Mouse (Mus musculus): ENCODE measurements around the gene Shb. TPM values are rescaled to one million over a fixed set of nuclear protein-coding genes. Genes with fewer than 3 reads are reported as not detected.

Shb gene
- polyA plus RNA-seq, 1 experiment, result 11.4 TPM

DNA sequence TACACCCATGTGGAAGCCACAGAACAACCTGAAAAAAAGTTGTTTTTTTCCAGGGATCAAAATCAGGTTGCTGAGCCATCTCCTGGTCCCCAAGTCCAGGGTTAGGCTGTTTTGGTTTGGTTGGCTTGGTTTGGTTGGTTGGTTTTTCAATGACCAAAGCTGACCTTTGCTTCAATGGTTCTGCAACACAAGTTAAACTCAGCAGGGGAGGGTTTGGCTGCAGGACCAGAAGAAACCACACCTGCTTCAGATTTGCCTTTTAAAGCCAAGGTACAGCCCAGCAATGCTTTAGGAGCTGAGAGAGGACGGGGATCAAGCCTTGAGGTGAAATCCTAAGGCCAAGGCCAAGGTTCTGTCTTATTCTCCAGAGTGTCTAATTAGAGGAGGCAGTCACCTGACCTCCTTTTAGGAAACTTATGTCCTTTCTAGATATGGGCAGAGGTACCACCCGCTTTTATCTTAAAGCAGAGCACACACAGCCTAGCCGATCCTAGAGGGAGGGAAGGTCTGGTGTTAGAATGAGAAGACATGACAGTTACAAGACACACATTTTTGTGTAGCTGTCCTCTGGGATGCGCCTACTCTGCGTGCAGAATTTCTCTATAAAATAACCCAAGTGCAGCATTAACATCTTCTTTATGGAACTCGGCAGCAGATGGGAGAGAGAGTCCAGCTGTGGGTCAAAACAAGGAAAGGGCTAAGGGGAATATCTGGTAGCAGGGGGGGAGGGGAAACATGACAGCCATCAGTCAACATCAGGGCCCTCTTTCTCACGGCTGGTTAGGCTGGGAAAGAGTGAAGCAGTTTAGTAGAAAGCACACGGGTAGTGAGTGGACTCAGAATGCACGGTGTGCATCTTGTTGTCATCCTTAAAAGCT, 10.3 kb downstream of the Shb start:
- Histone ChIP-seq H3K4me3 (ENCODE audit: insufficient read depth, low read length) (no peak overlapping the region), H3K27ac (ENCODE audit: insufficient read depth, low read length) (no peak overlapping the region), H3K4me1 (ENCODE audit: control insufficient read depth, insufficient read depth, low read length) (no peaks in the 10 kb centered on the region)
- TF ChIP-seq POLR2A (IDR thresholded peaks at IDR 0.05; ENCODE audit: low read depth, low read length), result no peak
- no peak for TF ChIP-seq CTCF (IDR thresholded peaks at IDR 0.05; ENCODE audit: borderline replicate concordance, insufficient read depth, low read length)

DNA sequence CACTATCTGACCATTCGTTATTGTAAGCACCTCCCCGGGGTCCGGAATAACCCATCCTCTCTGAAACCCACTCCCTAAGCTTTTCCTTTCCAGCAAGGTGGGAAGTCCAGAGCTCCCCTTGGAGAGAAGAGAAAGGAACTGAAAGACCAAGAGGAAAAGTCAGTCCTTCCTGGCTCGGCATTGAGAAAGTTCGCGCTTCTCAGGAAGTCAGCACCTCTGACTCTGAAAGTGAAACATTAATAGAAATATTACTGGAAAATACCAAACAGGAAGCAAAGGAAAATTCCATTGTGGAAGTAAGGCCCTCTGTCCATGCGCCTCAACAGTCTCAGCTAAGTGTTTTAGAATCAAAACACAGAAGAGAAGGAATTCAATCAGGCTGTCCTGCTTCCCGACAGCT, 11.9 kb downstream of the Shb start:
- no peak overlapping the region for H3K4me3 ChIP-seq (ENCODE audit: insufficient read depth, low read length)
- no peaks in the 10 kb centered on the region for H3K4me1 ChIP-seq (ENCODE audit: control insufficient read depth, insufficient read depth, low read length)
- TF ChIP-seq POLR2A (IDR thresholded peaks at IDR 0.05; ENCODE audit: low read depth, low read length) (no peak), CTCF (IDR thresholded peaks at IDR 0.05; ENCODE audit: borderline replicate concordance, insufficient read depth, low read length) (no peak)
- H3K27ac ChIP-seq (ENCODE audit: insufficient read depth, low read length), result no peak overlapping the region

DNA sequence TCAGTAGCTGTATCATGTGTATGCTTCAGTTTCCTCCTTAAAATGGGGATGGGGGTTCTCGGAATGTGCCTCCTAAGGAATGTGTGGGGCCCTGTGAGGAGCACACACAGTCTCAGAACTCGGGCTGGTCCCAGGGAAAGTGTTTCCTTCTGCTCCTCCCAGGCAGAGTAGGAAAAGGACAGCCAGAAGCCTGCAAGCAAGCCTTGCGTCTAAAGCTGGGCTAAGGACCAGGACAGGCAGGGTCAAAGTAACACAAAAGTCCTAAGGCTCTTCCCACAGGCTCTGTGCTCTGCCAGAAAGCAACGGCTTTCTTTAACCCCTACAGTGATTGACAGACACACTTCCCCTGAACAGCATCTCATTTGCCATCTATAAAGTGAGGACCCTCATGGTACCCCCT, 14.9 kb downstream of the Shb start:
- peaks cover 10% of the 10 kb centered on the region for H3K4me1 ChIP-seq (ENCODE audit: control insufficient read depth, insufficient read depth, low read length)
- H3K4me3 ChIP-seq (ENCODE audit: insufficient read depth, low read length), result no peak overlapping the region
- H3K27ac ChIP-seq (ENCODE audit: insufficient read depth, low read length), result no peak overlapping the region
- TF ChIP-seq POLR2A (IDR thresholded peaks at IDR 0.05; ENCODE audit: low read depth, low read length) (no peak), CTCF (IDR thresholded peaks at IDR 0.05; ENCODE audit: borderline replicate concordance, insufficient read depth, low read length) (no peak)

DNA sequence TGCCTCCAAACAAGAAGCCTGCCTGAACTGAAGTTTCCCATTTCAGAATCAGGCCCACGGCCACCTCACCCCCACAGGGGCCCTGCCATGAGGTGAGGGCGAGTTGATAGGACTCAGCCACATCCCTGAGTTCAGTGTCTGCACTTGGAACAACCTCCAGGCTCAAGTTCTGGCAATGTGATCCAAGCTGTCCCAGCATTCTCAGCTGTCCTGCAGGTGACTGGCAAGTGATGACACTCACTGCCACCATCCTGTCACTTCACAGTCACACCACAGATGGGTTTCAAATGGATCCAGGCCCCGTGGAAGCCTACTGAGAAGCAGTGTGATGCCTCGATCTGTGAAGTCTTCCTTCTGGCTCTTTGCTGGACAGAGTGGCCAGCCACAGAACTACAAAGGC, 16.4 kb downstream of the Shb start:
- Histone ChIP-seq H3K4me1 (ENCODE audit: control insufficient read depth, insufficient read depth, low read length) (peaks cover 10% of the 10 kb centered on the region), H3K4me3 (ENCODE audit: insufficient read depth, low read length) (no peak overlapping the region), H3K27ac (ENCODE audit: insufficient read depth, low read length) (no peak overlapping the region)
- TF ChIP-seq POLR2A (IDR thresholded peaks at IDR 0.05; ENCODE audit: low read depth, low read length) (no peak), CTCF (IDR thresholded peaks at IDR 0.05; ENCODE audit: borderline replicate concordance, insufficient read depth, low read length) (no peak)

DNA sequence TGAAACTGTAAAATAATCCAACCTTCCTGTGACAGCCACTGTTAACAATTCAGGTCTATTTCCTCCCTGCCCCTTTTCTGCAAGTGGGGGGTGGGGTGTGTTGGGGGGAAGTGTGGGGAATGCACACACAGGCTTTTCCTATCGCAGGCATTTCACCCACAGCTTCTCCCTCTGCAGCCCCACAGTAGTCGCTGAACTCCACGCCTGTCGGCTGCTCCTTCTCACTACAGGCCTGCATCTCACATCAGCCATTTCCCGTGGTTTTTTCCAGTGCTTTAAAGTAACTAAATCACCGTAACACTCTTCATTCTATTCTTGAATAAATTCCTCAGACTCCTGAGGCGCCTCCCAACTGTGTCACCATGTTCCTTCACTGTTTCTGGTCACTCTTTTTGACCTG, 17.9 kb downstream of the Shb start:
- Histone ChIP-seq H3K4me3 (ENCODE audit: insufficient read depth, low read length) (no peak overlapping the region), H3K27ac (ENCODE audit: insufficient read depth, low read length) (peak overlapping the region; percentile 14), H3K4me1 (ENCODE audit: control insufficient read depth, insufficient read depth, low read length) (peaks cover 13% of the 10 kb centered on the region)
- no peak for TF ChIP-seq POLR2A (IDR thresholded peaks at IDR 0.05; ENCODE audit: low read depth, low read length)
- TF ChIP-seq CTCF (IDR thresholded peaks at IDR 0.05; ENCODE audit: borderline replicate concordance, insufficient read depth, low read length), result no peak

DNA sequence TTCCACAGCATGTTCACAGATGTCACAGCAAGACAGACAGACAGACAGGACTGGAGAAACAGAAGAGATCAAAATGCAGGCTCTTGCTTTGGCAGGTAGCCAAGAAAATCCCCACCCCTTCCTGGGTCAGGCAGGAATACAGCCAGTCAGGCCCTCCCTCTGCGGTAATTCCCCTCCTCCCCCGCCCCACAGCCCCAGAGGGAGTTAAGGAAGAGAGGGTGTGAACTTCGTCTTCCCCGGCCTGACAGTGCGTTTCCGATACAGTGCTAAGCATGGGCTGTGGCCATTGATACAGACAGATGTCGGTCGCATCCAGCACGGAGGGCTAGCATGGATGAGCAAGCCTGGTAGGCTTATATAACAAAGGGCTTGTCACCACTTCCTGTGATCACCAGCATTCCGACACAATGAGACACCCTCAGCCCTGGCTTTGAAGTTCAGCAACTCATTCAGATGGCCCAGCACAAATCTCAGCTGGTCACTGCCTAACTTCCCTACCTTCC, 18.4 kb downstream of the Shb start:
- peaks cover 13% of the 10 kb centered on the region for H3K4me1 ChIP-seq (ENCODE audit: control insufficient read depth, insufficient read depth, low read length)
- no peak overlapping the region for H3K4me3 ChIP-seq (ENCODE audit: insufficient read depth, low read length)
- peak overlapping the region; percentile 14; the same call in 1 of the 2 replicates for H3K27ac ChIP-seq (ENCODE audit: insufficient read depth, low read length)
- TF ChIP-seq CTCF (IDR thresholded peaks at IDR 0.05; ENCODE audit: borderline replicate concordance, insufficient read depth, low read length) (no peak), POLR2A (IDR thresholded peaks at IDR 0.05; ENCODE audit: low read depth, low read length) (peak; percentile 39; the same call in 1 of the 2 replicates)

DNA sequence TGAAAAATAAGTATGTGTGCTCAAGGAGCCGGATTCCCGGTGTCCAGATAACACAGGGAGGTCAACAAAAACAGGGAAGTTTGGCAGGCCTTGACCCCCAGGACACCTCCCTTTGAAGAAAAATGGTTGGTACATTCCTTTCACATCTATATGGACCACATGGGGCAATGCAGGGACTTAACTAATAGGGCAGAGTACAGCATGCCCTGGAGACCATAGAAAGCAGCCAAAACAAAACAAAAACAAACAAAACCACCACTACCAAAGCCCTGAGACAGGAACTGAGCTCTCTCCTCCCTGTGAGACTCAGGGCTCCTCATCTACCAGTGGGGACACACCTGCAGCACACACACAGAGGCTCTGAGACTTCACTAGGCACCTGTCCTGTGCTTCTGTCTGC, 18.9 kb downstream of the Shb start:
- H3K4me1 ChIP-seq (ENCODE audit: control insufficient read depth, insufficient read depth, low read length), result peaks cover 13% of the 10 kb centered on the region
- no peak overlapping the region for H3K4me3 ChIP-seq (ENCODE audit: insufficient read depth, low read length)
- TF ChIP-seq CTCF (IDR thresholded peaks at IDR 0.05; ENCODE audit: borderline replicate concordance, insufficient read depth, low read length) (no peak), POLR2A (IDR thresholded peaks at IDR 0.05; ENCODE audit: low read depth, low read length) (no peak)
- H3K27ac ChIP-seq (ENCODE audit: insufficient read depth, low read length), result peak overlapping the region; percentile 14; the same call in 1 of the 2 replicates

DNA sequence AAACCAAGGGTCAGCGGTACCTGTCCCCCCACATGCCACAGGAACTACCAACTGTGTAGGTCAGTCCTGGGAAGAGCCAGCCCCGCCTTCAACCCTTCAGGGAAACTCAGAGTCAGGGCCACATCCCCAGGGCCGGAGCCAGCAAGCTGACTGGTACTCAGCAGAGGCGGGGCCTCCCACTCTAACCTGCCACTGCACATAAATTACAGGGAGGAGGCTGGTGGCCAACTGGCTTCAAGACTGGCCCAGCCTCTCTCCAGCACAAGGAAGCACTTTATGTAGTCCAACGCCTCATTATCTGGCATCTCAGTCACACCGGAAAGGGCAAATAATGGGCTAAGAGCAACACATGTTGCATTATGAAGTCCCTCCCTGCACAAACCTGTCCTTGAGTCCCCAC, 22.1 kb downstream of the Shb start:
- peaks cover 23% of the 10 kb centered on the region for H3K4me1 ChIP-seq (ENCODE audit: control insufficient read depth, insufficient read depth, low read length)
- TF ChIP-seq CTCF (IDR thresholded peaks at IDR 0.05; ENCODE audit: borderline replicate concordance, insufficient read depth, low read length) (no peak), POLR2A (IDR thresholded peaks at IDR 0.05; ENCODE audit: low read depth, low read length) (no peak)
- H3K4me3 ChIP-seq (ENCODE audit: insufficient read depth, low read length), result no peak overlapping the region
- H3K27ac ChIP-seq (ENCODE audit: insufficient read depth, low read length), result no peak overlapping the region

DNA sequence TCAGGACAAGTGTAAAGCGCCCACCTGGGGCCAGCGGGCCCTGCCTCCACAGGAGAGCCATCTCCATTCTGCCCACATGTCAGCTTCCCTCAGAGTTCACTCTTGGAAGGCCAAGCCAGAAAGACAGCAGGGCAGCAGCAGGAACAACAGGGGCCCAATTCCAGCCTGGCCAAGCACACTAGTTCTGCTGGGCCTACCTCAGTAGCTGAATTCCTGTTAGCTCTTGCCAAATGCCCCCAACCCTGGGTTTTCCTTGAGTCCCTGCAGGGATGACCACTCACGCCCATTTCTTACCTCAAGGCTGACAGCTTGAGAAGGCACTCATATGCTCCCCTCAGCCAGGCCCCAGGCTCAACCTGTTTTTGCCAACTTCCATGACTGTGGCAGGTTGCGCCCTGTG, 22.9 kb downstream of the Shb start:
- Histone ChIP-seq H3K4me1 (ENCODE audit: control insufficient read depth, insufficient read depth, low read length) (peaks cover 20% of the 10 kb centered on the region), H3K27ac (ENCODE audit: insufficient read depth, low read length) (no peak overlapping the region), H3K4me3 (ENCODE audit: insufficient read depth, low read length) (no peak overlapping the region)
- TF ChIP-seq CTCF (IDR thresholded peaks at IDR 0.05; ENCODE audit: borderline replicate concordance, insufficient read depth, low read length) (no peak), POLR2A (IDR thresholded peaks at IDR 0.05; ENCODE audit: low read depth, low read length) (no peak)

DNA sequence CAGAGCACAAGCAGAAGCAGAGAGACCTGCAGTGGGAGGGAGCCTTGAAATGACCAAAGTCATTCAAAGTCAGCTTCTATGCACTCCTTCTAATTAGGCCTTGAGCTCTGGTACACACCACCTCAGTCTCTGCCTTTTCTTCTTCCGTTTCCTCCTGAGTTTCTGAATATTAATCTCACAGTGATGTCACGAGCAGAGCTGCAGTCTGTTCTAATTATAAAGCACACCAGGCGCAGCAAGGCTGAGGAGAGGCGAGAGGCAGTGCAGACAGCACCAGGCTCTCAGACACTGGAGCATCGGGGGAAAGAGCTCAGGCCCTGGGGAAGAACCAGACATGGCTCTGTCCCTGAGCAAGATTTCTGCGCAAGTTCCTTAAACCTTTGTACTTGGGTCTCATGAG, 23.8 kb downstream of the Shb start:
- H3K27ac ChIP-seq (ENCODE audit: insufficient read depth, low read length), result no peak overlapping the region
- TF ChIP-seq POLR2A (IDR thresholded peaks at IDR 0.05; ENCODE audit: low read depth, low read length) (no peak), CTCF (IDR thresholded peaks at IDR 0.05; ENCODE audit: borderline replicate concordance, insufficient read depth, low read length) (no peak)
- H3K4me3 ChIP-seq (ENCODE audit: insufficient read depth, low read length), result no peak overlapping the region
- H3K4me1 ChIP-seq (ENCODE audit: control insufficient read depth, insufficient read depth, low read length), result peaks cover 18% of the 10 kb centered on the region

Data from embryonic fibroblast, embryonic 13.5 days (primary cell).